Mouse (Mus musculus): ENCODE data around the gene Zbp1. TPM values are rescaled to one million over a fixed set of nuclear protein-coding genes. Genes with fewer than 3 reads are reported as not detected.

Gene Zbp1
- polyA plus RNA-seq, 1 experiment from 2014 or later: 0.08 TPM

DNA sequence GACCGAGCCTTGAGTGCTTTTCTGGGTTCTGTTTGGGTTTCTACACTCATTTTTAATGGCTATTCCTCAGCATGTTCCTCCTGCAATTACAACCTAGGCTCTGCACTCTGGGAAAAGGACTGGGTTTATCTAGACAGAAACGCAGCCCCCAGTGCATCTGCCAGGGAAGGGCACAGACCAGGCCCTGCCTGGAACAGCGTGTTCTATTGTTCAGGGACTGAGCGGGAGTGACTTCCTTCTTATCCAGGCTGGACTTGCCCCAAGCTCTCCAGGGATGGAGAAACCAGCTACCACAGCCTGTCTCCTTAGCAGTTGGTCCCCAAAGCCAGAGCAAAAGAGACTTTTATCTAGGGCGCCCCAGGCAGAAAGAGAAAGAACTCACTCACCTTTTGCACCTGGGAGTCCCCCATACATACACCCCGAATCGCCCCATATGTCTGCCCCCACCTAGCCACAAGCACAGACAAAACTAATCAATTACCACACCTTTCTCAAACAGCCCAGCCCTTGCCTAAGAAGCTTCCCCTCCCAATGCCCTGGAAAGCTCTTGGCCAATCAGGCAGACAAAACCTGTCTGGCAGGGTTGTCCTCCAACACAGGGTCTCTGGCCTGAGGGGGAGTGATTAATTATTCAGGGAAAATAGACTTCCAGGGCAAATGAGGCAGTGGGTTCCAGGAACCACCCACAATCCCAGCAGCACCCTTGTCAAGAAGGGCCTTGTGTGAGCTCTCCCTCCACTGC lies 37.3 kb upstream of the Zbp1 start:
- H3K27ac ChIP-seq (replicated peaks): no peak overlapping the region
- H3K9me3 ChIP-seq (replicated peaks): no peaks in the 10 kb centered on the region
- no peaks in the 10 kb centered on the region for H3K36me3 ChIP-seq
- 49% methylated on average over 7 of the region's 7 CpGs for WGBS
- no peak overlapping the region for H3K4me2 ChIP-seq
- H3K4me3 ChIP-seq (replicated peaks): no peak overlapping the region
- ATAC-seq (ENCODE audit: low FRiP score): no peak
- no peak overlapping the region for H3K9ac ChIP-seq (replicated peaks)
- H3K4me1 ChIP-seq: peaks cover 96% of the 10 kb centered on the region
- H3K27me3 ChIP-seq (replicated peaks): no peaks in the 10 kb centered on the region

- no peaks in the 10 kb centered on the region for H3K9me3 ChIP-seq (replicated peaks)
- H3K4me2 ChIP-seq: peak overlapping the region; percentile 40; the same call in 1 of the 2 replicates
- H3K27me3 ChIP-seq (replicated peaks): no peaks in the 10 kb centered on the region
- H3K9ac ChIP-seq (replicated peaks): 0 out of 2 replicates have a peak overlapping the region, but pooled peaks have one; percentile 23
- H3K27ac ChIP-seq (replicated peaks): peak overlapping the region; percentile 64
- peaks cover 98% of the 10 kb centered on the region for H3K4me1 ChIP-seq
- no peak for ATAC-seq (ENCODE audit: low FRiP score)
- WGBS: 8% methylated on average over 26 of the region's 26 CpGs
- no peaks in the 10 kb centered on the region for H3K36me3 ChIP-seq
- H3K4me3 ChIP-seq (replicated peaks): no peak overlapping the region
These were observed 35.3 kb upstream of the Zbp1 start for GRCm38 (mm10) chr2:173253761-173254662.

GRCm38 (mm10) chr2:173251675-173252074 lies 33.0 kb upstream of the Zbp1 start:
- Histone ChIP-seq H3K9me3 (replicated peaks) (no peaks in the 10 kb centered on the region), H3K4me3 (replicated peaks) (no peak overlapping the region), H3K4me1 (peaks cover 91% of the 10 kb centered on the region), H3K9ac (replicated peaks) (no peak overlapping the region), H3K27ac (replicated peaks) (no peak overlapping the region), H3K4me2 (no peak overlapping the region; the same call in 1 of the 2 replicates), H3K27me3 (replicated peaks) (no peaks in the 10 kb centered on the region), H3K36me3 (no peaks in the 10 kb centered on the region)
- 47% methylated on average over 9 of the region's 9 CpGs for WGBS
- no peak for ATAC-seq (ENCODE audit: low FRiP score)

DNA sequence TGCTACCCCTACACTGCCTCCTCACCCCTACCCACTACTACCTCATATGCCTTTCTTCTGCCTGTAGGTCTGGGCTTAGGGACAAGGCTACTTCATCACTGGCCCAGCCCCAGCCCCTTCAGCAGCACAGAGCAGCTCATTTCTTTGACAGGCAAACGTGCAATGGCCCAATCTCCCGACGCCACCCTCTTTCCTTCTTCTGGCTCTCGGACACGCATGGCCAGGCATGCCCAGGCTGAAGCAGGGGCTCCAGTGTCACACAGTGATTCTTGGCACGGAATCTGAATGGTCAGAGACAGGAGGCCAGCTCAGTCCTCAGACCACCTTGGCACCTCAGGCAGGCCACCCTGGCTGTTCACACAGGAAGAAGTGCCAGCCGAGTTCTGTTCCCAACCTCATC lies 32.4 kb upstream of the Zbp1 start:
- no peak overlapping the region for H3K4me2 ChIP-seq
- H3K9ac ChIP-seq (replicated peaks): no peak overlapping the region
- H3K27ac ChIP-seq (replicated peaks): no peak overlapping the region
- peaks cover 89% of the 10 kb centered on the region for H3K4me1 ChIP-seq
- no peaks in the 10 kb centered on the region for H3K9me3 ChIP-seq (replicated peaks)
- no peaks in the 10 kb centered on the region for H3K36me3 ChIP-seq
- no peak for ATAC-seq (ENCODE audit: low FRiP score)
- no peak overlapping the region for H3K4me3 ChIP-seq (replicated peaks)
- H3K27me3 ChIP-seq (replicated peaks): no peaks in the 10 kb centered on the region
- WGBS: 41% methylated on average over 7 of the region's 7 CpGs

DNA sequence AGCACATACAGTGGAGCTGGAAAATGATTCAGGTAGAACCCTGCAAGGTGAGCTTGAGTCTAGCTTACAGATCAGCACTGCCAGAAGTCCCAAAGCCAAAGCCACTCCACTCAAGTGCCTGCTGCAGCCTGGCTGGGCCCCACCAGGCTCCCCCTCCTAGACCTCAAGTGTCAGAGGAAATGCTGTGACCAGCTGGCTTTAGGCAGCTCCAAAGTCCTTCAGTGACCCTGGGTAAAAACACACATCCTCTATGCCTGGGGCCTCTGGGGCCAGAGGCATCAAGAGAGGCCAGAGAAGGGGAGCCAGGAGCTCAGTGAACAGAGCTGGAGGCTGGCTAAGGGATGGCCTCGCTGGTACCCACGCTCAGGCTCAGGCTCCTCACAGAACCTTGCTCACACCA lies 31.7 kb upstream of the Zbp1 start:
- no peak overlapping the region for H3K4me3 ChIP-seq (replicated peaks)
- H3K9me3 ChIP-seq (replicated peaks): no peaks in the 10 kb centered on the region
- H3K9ac ChIP-seq (replicated peaks): no peak overlapping the region
- H3K4me1 ChIP-seq: peaks cover 83% of the 10 kb centered on the region
- no peak overlapping the region; the same call in 1 of the 2 replicates for H3K27ac ChIP-seq (replicated peaks)
- ATAC-seq (ENCODE audit: low FRiP score): no peak
- 22% methylated on average over 2 of the region's 2 CpGs for WGBS
- no peaks in the 10 kb centered on the region for H3K36me3 ChIP-seq
- H3K4me2 ChIP-seq: no peak overlapping the region
- H3K27me3 ChIP-seq (replicated peaks): no peaks in the 10 kb centered on the region

GRCm38 (mm10) chr2:173249965-173250364 lies 31.2 kb upstream of the Zbp1 start:
- no peak overlapping the region for H3K9ac ChIP-seq (replicated peaks)
- 74% methylated on average over 8 of the region's 8 CpGs for WGBS
- no peak overlapping the region for H3K27ac ChIP-seq (replicated peaks)
- H3K4me3 ChIP-seq (replicated peaks): no peak overlapping the region
- no peaks in the 10 kb centered on the region for H3K36me3 ChIP-seq
- H3K4me2 ChIP-seq: no peak overlapping the region
- no peaks in the 10 kb centered on the region for H3K27me3 ChIP-seq (replicated peaks)
- peaks cover 82% of the 10 kb centered on the region for H3K4me1 ChIP-seq
- ATAC-seq (ENCODE audit: low FRiP score): no peak
- no peaks in the 10 kb centered on the region for H3K9me3 ChIP-seq (replicated peaks)

DNA sequence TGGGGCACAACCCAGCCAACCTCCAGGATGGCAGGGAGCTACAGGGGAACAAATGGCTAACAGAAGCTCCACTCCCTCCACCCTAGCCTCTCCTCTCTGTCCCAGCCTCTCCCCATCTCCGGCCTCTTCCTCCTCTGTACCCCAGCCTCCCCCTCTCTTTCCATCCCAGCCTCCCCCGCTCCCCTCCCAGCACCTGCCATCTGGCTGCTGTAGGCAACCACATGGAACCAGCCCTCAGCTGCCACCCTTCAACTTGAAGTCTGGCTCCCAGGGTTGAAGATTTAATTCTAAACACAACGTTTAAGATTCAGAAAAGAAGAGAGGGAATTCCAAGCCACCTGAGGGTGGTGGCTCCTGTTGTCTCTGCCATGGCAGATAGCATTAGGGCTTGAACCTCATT lies 30.7 kb upstream of the Zbp1 start:
- ATAC-seq (ENCODE audit: low FRiP score): no peak

GRCm38 (mm10) chr2:173248822-173249221 lies 30.1 kb upstream of the Zbp1 start:
- Histone ChIP-seq H3K4me3 (replicated peaks) (no peak overlapping the region), H3K36me3 (no peaks in the 10 kb centered on the region), H3K27me3 (replicated peaks) (no peaks in the 10 kb centered on the region), H3K9ac (replicated peaks) (no peak overlapping the region), H3K9me3 (replicated peaks) (no peaks in the 10 kb centered on the region), H3K27ac (replicated peaks) (no peak overlapping the region), H3K4me2 (no peak overlapping the region), H3K4me1 (peaks cover 73% of the 10 kb centered on the region)
- ATAC-seq (ENCODE audit: low FRiP score): no peak
- WGBS: 62% methylated on average over 7 of the region's 7 CpGs

More for the DNA sequence above, 30.7 kb upstream of the Zbp1 start:
- Histone ChIP-seq H3K4me3 (replicated peaks) (no peak overlapping the region), H3K4me2 (no peak overlapping the region), H3K27ac (replicated peaks) (no peak overlapping the region), H3K27me3 (replicated peaks) (no peaks in the 10 kb centered on the region), H3K36me3 (no peaks in the 10 kb centered on the region), H3K9me3 (replicated peaks) (no peaks in the 10 kb centered on the region), H3K9ac (replicated peaks) (no peak overlapping the region), H3K4me1 (peaks cover 76% of the 10 kb centered on the region)
- WGBS: 44% methylated on average over 3 of the region's 3 CpGs

- Histone ChIP-seq H3K9ac (replicated peaks) (no peak overlapping the region), H3K4me2 (no peak overlapping the region), H3K4me1 (peaks cover 73% of the 10 kb centered on the region), H3K36me3 (no peaks in the 10 kb centered on the region), H3K4me3 (replicated peaks) (no peak overlapping the region), H3K9me3 (replicated peaks) (no peaks in the 10 kb centered on the region), H3K27me3 (replicated peaks) (no peaks in the 10 kb centered on the region), H3K27ac (replicated peaks) (no peak overlapping the region)
- WGBS: 40% methylated on average over 2 of the region's 2 CpGs
- no peak for ATAC-seq (ENCODE audit: low FRiP score)
These were observed 29.2 kb upstream of the Zbp1 start for GRCm38 (mm10) chr2:173247911-173248310.

- Histone ChIP-seq H3K27ac (replicated peaks) (no peak overlapping the region), H3K9me3 (replicated peaks) (no peaks in the 10 kb centered on the region), H3K4me3 (replicated peaks) (no peak overlapping the region), H3K9ac (replicated peaks) (no peak overlapping the region), H3K4me1 (peaks cover 75% of the 10 kb centered on the region), H3K4me2 (no peak overlapping the region), H3K27me3 (replicated peaks) (no peaks in the 10 kb centered on the region), H3K36me3 (no peaks in the 10 kb centered on the region)
- 33% methylated on average over 2 of the region's 2 CpGs for WGBS
- no peak for ATAC-seq (ENCODE audit: low FRiP score)
These were observed 28.5 kb upstream of the Zbp1 start for GRCm38 (mm10) chr2:173247197-173247596.

- Histone ChIP-seq H3K4me1 (peaks cover 72% of the 10 kb centered on the region), H3K27me3 (replicated peaks) (no peaks in the 10 kb centered on the region), H3K27ac (replicated peaks) (no peak overlapping the region), H3K9me3 (replicated peaks) (no peaks in the 10 kb centered on the region), H3K4me3 (replicated peaks) (no peak overlapping the region), H3K4me2 (no peak overlapping the region), H3K9ac (replicated peaks) (no peak overlapping the region), H3K36me3 (no peaks in the 10 kb centered on the region)
- 78% methylated on average over 8 of the region's 8 CpGs for WGBS
- ATAC-seq (ENCODE audit: low FRiP score): no peak
These were observed 28.0 kb upstream of the Zbp1 start for GRCm38 (mm10) chr2:173246688-173247087.

DNA sequence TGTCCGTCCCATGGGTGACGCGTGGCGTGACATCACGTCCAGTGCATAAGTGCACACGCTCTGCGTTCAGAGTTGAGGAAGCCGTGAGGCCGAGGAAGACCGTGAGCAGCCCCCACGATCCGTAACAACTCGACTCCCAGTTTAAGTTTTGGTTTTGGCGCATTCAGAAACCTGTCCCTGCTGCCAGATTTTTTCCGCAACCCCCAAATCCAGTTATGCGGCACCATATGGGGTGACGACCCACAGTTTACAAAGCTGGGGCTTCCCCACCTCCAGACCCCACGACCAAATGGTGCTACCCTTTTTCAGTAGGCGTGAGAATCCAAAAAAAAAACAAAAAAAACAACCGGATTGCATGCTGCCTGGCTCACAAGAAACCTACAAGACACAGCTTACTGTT lies 26.5 kb upstream of the Zbp1 start:
- H3K4me1 ChIP-seq: peaks cover 72% of the 10 kb centered on the region
- H3K27me3 ChIP-seq (replicated peaks): no peaks in the 10 kb centered on the region
- ATAC-seq (ENCODE audit: low FRiP score): no peak
- H3K4me2 ChIP-seq: no peak overlapping the region
- no peak overlapping the region for H3K4me3 ChIP-seq (replicated peaks)
- 90% methylated on average over 20 of the region's 20 CpGs for WGBS
- H3K27ac ChIP-seq (replicated peaks): no peak overlapping the region
- no peaks in the 10 kb centered on the region for H3K9me3 ChIP-seq (replicated peaks)
- no peaks in the 10 kb centered on the region for H3K36me3 ChIP-seq
- no peak overlapping the region for H3K9ac ChIP-seq (replicated peaks)
